Mouse (Mus musculus) c-Kit-positive CD71-negative TER-119-negative erythroid progenitor cells, embryonic 14.5 days (primary cell): ENCODE data around the gene Nav2.
A peak's percentile ranks its signal among the peaks of the same experiment; 100 is the strongest.

ENCODE experiments used
- DNase-seq: peaks from one replicate; pipeline ENCODE4 v3.0.0-alpha.2; 2013; ENCODE audit warnings: low read depth

Nav2 gene

GRCm38 (mm10) chr7:49249462-49249861 lies 340.9 kb downstream of the Nav2 start:
- no peak for DNase-seq

GRCm38 (mm10) chr7:49249996-49250395 lies 341.5 kb downstream of the Nav2 start:
- peak; percentile 62 for DNase-seq

- no peak for DNase-seq
Measured at GRCm38 (mm10) chr7:49250581-49251307, 342.2 kb downstream of the Nav2 start.

GRCm38 (mm10) chr7:49251308-49251638 lies 342.8 kb downstream of the Nav2 start:
- DNase-seq, result no peak

GRCm38 (mm10) chr7:49252444-49252843 lies 343.9 kb downstream of the Nav2 start:
- no peak for DNase-seq

- peak; percentile 41 for DNase-seq
Measured at GRCm38 (mm10) chr7:49252902-49253301, 344.4 kb downstream of the Nav2 start.

GRCm38 (mm10) chr7:49255053-49255452 lies 346.5 kb downstream of the Nav2 start:
- no peak for DNase-seq

GRCm38 (mm10) chr7:49257234-49257906 lies 348.9 kb downstream of the Nav2 start:
- DNase-seq, result no peak

GRCm38 (mm10) chr7:49258088-49258487 lies 349.6 kb downstream of the Nav2 start:
- no peak for DNase-seq

GRCm38 (mm10) chr7:49261941-49262511 lies 353.5 kb downstream of the Nav2 start:
- DNase-seq, result no peak

- DNase-seq, result no peak
Measured at GRCm38 (mm10) chr7:49266422-49266821, 357.9 kb downstream of the Nav2 start.

GRCm38 (mm10) chr7:49267621-49268325 lies 359.3 kb downstream of the Nav2 start:
- DNase-seq, result no peak

- DNase-seq, result no peak
Measured at GRCm38 (mm10) chr7:49268401-49268921, 359.9 kb downstream of the Nav2 start.

GRCm38 (mm10) chr7:49270855-49271254 lies 362.3 kb downstream of the Nav2 start:
- DNase-seq, result no peak

GRCm38 (mm10) chr7:49272445-49273439 lies 364.2 kb downstream of the Nav2 start:
- DNase-seq, result peak; percentile 33

- DNase-seq, result no peak
Measured at GRCm38 (mm10) chr7:49273907-49274656, 365.6 kb downstream of the Nav2 start.

- no peak for DNase-seq
Measured at GRCm38 (mm10) chr7:49274676-49275075, 366.2 kb downstream of the Nav2 start.

GRCm38 (mm10) chr7:49276163-49276562 lies 367.6 kb downstream of the Nav2 start:
- DNase-seq, result no peak

- DNase-seq, result no peak
Measured at GRCm38 (mm10) chr7:49277685-49278084, 369.2 kb downstream of the Nav2 start.

- no peak for DNase-seq
Measured at GRCm38 (mm10) chr7:49278531-49278930, 370.0 kb downstream of the Nav2 start.

- DNase-seq, result no peak
Measured at GRCm38 (mm10) chr7:49280427-49280826, 371.9 kb downstream of the Nav2 start.
